Mouse (Mus musculus) kidney, embryonic 16.5 days (tissue): ENCODE data around the gene Ugt1a10. TPM values are rescaled to one million over a fixed set of nuclear protein-coding genes. Genes with fewer than 3 reads are reported as not detected.

ENCODE experiments used
- microRNA-seq: library from miRNA; unstranded; fragments of <30 nt; microRNA quantifications from one replicate; pipeline ENCODE4, GENCODE M21; 2016
- polyA plus RNA-seq: library from polyadenylated mRNA; unstranded; fragments of >200 nt; fragmentation: Nextera tagmentation; extraction: Ambion mirVana; gene quantifications from 2 replicates; pipeline ENCODE4 v1.2.1, GENCODE M21; 2015

Gene Ugt1a10
- polyA plus RNA-seq, 1 experiment from 2014 or later, result 28.9 TPM

Small RNA genes within 50 kb of the gene (microRNA-seq; reads per million reads assigned to microRNA genes)
- not detected for gene Gm25198

Other genes starting within 250 kb of the Ugt1a10 start
- 33.8 and 35.3 TPM in 2 replicates for gene Dgkd, start 202.1 kb upstream of the Ugt1a10 start, polyA plus RNA-seq
- gene Usp40, start 46.8 kb upstream of the Ugt1a10 start, polyA plus RNA-seq, result 38.3 and 42.3 TPM in 2 replicates
- gene Ugt1a9, start 15.4 kb downstream of the Ugt1a10 start, polyA plus RNA-seq, result 6.4 and 7.1 TPM in 2 replicates
- 0.13 TPM in 1 of 2 replicates, not detected in the other for gene Ugt1a8, start 32.4 kb downstream of the Ugt1a10 start, polyA plus RNA-seq
- 10.5 and 10.9 TPM in 2 replicates for gene Ugt1a7c, start 39.7 kb downstream of the Ugt1a10 start, polyA plus RNA-seq
- 0.81 and 0.82 TPM in 2 replicates for gene Ugt1a6b, start 47.9 kb downstream of the Ugt1a10 start, polyA plus RNA-seq
- 6.0 and 6.7 TPM in 2 replicates for gene Ugt1a6a, start 79.4 kb downstream of the Ugt1a10 start, polyA plus RNA-seq
- not detected in 2 replicates for gene Ugt1a5, start 110.6 kb downstream of the Ugt1a10 start, polyA plus RNA-seq
- gene Ugt1a2, start 145.2 kb downstream of the Ugt1a10 start, polyA plus RNA-seq, result 68.4 and 84.9 TPM in 2 replicates
- 10.4 and 11.2 TPM in 2 replicates for gene Dnajb3, start 150.4 kb downstream of the Ugt1a10 start, polyA plus RNA-seq
- gene Ugt1a1, start 156.6 kb downstream of the Ugt1a10 start, polyA plus RNA-seq, result 2.4 TPM in 2 replicates
- gene Mroh2a, start 171.6 kb downstream of the Ugt1a10 start, polyA plus RNA-seq, result 1.3 and 2.8 TPM in 2 replicates
- gene Hjurp, start 222.2 kb downstream of the Ugt1a10 start, polyA plus RNA-seq, result 168 and 187 TPM in 2 replicates
- not detected in 2 replicates for gene Trpm8, start 222.3 kb downstream of the Ugt1a10 start, polyA plus RNA-seq